Mouse (Mus musculus) limb, embryonic 12.5 days (tissue): Measurements from ENCODE around the gene Traf7. TPM values are rescaled to one million over a fixed set of nuclear protein-coding genes. Genes with fewer than 3 reads are reported as not detected.

Source experiments
- ATAC-seq: fragments of 200-750 bp; cut with Nextera tagmentation; 2 replicates; pipeline ENCODE4 v1.8.0; 2017; ENCODE audit warnings: low read depth, moderate TSS enrichment; ENCODE audit not compliant: insufficient number of reproducible peaks, insufficient read depth, low FRiP score, low TSS enrichment
- H3K27ac ChIP-seq: fragments of 300-500 bp; sonication (generic); 2 replicates; pipeline ENCODE4 v1.5.1; 2016; ENCODE audit warnings: mild to moderate bottlenecking, moderate library complexity
- H3K27me3 ChIP-seq: fragments of 300-500 bp; sonication (generic); 2 replicates; pipeline ENCODE4 v1.6.1; 2016; ENCODE audit warnings: mild to moderate bottlenecking, moderate library complexity
- H3K36me3 ChIP-seq: fragments of 300-500 bp; sonication (generic); 2 replicates; pipeline ENCODE4 v1.6.1; 2016; ENCODE audit warnings: mild to moderate bottlenecking, moderate library complexity
- H3K4me1 ChIP-seq: fragments of 300-500 bp; sonication (generic); replicated peaks from 2 replicates; pipeline ENCODE4 v1.6.1; 2016
- H3K4me2 ChIP-seq: fragments of 300-500 bp; sonication (generic); 2 replicates; pipeline ENCODE4 v1.6.1; 2016; ENCODE audit warnings: mild to moderate bottlenecking, moderate library complexity
- H3K4me3 ChIP-seq: fragments of 300-500 bp; sonication (generic); replicated peaks from 2 replicates; pipeline ENCODE4 v1.5.1; 2016; ENCODE audit warnings: mild to moderate bottlenecking
- H3K9ac ChIP-seq: fragments of 300-500 bp; sonication (generic); replicated peaks from 2 replicates; pipeline ENCODE4 v1.6.1; 2016; ENCODE audit warnings: mild to moderate bottlenecking, moderate library complexity
- H3K9me3 ChIP-seq: fragments of 300-500 bp; sonication (generic); 2 replicates; pipeline ENCODE4 v1.6.1; 2016; ENCODE audit warnings: mild to moderate bottlenecking, moderate library complexity
- WGBS: fragments of 180-500 bp; shearing (Covaris S2); methylation state at CpG from one replicate; pipeline ENCODE4 v1.1.7; 2016; 5-methylcytosine and 5-hydroxymethylcytosine counted together
- polyA plus RNA-seq: library from polyadenylated mRNA; unstranded; fragments of >200 nt; fragmentation: Nextera tagmentation; extraction: Ambion mirVana; gene quantifications from 2 replicates; pipeline ENCODE4 v1.2.1, GENCODE M21; 2016

Traf7 gene
- polyA plus RNA-seq, 1 experiment from 2014 or later: 97.4 TPM

DNA sequence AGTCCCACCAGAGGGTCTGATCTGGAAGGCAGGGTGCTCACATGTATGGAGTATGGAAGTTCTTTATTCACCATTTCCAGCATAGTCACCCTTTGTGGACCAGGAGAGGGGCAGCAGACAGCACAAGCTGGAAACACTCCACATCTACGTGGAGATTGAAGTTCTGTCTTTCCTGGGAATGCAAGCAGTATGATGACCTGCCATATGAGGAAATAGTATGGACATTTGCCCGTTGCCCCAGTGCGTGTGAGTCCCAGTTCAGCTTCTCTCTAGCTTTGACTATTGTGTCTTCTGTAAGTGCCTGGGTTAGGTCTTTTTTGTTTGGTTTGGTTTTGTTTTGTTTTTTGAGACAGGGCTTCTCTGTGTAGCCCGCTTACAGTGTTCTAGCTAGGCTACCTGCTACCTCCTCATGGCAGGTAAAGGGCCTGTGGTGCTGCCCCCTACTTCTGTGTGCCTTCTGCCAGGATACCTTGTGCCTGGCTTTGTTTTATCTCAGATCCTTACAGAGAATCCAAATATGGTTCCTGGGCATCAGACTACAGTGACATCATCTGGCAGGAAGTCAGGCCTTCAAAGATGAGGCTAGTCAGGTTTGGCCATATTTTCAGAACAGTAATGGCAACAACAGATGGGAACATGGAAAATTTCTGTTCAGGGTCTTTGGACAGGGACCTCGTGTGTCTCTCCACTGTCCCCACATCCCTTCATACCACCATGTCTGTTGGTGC lies 32.7 kb upstream of the Traf7 start:
- 96% methylated on average over 5 of the region's 5 CpGs for WGBS
- no peak overlapping the region; the same call in 1 of the 2 replicates for H3K27ac ChIP-seq

DNA sequence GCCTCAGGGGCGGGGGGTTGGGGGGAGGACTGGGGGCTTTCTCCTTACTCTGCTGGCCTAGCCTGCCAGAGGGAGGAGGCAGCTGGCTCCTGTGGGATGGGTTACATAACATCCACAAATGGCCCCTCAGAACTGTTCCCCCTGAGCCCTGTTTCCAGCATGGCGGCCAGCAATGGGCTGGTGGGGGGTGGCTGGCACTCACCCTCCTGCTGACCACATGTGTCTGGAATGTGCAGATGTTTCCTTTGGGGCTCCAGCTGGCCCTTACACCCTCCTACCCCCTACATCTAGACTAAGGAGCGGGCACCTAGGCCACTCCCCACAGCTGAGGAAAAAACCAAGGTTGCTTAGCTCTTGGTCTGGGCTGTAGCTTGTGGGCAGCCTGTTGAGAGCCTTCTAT lies 31.4 kb upstream of the Traf7 start:
- Histone ChIP-seq H3K9ac (0 out of 2 replicates have a peak overlapping the region, but pooled peaks have one; percentile 34), H3K9me3 (no peaks in the 10 kb centered on the region), H3K27ac (peak overlapping the region; percentile 90), H3K4me1 (peaks cover 19% of the 10 kb centered on the region), H3K4me2 (peak overlapping the region; percentile 36), H3K36me3 (peaks cover 10% of the 10 kb centered on the region; the same call in 1 of the 2 replicates), H3K27me3 (no peaks in the 10 kb centered on the region), H3K4me3 (no peak overlapping the region)
- WGBS: 48% methylated on average over 3 of the region's 3 CpGs
- peak; percentile 77 for ATAC-seq

More for the DNA sequence above, 32.7 kb upstream of the Traf7 start:
- Histone ChIP-seq H3K4me2 (no peak overlapping the region), H3K27me3 (no peaks in the 10 kb centered on the region), H3K9ac (no peak overlapping the region; the same call in 1 of the 2 replicates), H3K4me3 (no peak overlapping the region), H3K4me1 (peaks cover 24% of the 10 kb centered on the region), H3K36me3 (peaks cover 22% of the 10 kb centered on the region), H3K9me3 (no peaks in the 10 kb centered on the region)
- ATAC-seq: no peak

DNA sequence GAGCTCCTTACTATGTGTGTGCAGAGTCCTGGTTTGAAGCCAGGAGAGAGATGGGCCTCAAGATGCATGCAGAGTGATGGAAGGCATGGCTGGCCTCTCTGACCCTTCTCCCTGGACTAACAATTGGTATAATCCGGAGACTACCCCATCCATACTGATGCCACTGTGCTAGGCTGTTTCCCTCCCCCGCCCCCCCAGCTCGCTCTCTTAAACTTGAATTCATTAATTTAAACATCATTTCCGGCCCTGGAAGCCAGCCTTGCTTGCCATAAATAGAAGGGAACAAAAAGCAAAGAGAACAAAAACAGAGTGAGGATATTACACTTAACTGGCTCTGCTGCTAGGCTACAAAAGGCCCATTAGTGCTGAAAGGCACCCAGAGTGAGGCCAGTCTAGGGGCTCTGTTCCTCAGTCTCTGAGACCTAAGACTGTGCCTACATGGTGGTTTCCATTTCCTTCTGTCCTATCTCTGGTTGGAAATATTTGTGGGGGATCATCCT lies 30.9 kb upstream of the Traf7 start:
- 0 out of 2 replicates have a peak overlapping the region, but pooled peaks have one; percentile 23 for H3K9ac ChIP-seq
- H3K4me2 ChIP-seq: peak overlapping the region; percentile 36
- H3K36me3 ChIP-seq: peaks cover 7% of the 10 kb centered on the region; the same call in 1 of the 2 replicates
- H3K4me1 ChIP-seq: peaks cover 19% of the 10 kb centered on the region
- 54% methylated on average over 4 of the region's 4 CpGs for WGBS
- H3K27ac ChIP-seq: peak overlapping the region; percentile 90
- no peaks in the 10 kb centered on the region for H3K9me3 ChIP-seq
- peak; percentile 73; the same call in 1 of the 2 replicates for ATAC-seq
- H3K4me3 ChIP-seq: no peak overlapping the region
- H3K27me3 ChIP-seq: no peaks in the 10 kb centered on the region

DNA sequence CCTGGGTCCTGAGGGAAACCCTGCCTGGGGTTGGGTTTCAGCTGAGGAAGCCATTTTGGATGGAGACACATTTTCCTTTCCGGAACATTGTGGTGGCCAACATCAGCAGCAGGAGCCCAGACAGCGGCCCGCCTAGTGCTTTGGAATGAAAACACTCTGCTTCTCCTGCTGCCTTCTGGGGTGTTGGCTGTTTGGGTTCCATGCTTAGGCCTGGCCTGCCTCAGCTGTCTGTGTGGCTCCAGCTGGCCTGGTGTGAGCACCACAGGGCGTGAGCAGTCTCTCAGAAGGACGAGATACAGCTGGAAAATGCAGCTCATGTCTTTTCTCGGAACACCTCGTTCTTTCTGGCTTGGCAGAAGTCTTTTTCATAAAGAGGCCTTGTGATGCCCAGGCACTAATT lies 29.4 kb upstream of the Traf7 start:
- Histone ChIP-seq H3K36me3 (peaks cover 7% of the 10 kb centered on the region; the same call in 1 of the 2 replicates), H3K4me2 (no peak overlapping the region), H3K27me3 (no peaks in the 10 kb centered on the region), H3K4me3 (no peak overlapping the region), H3K9ac (no peak overlapping the region), H3K9me3 (no peaks in the 10 kb centered on the region), H3K27ac (no peak overlapping the region), H3K4me1 (peaks cover 23% of the 10 kb centered on the region)
- no peak for ATAC-seq
- WGBS: 87% methylated on average over 7 of the region's 7 CpGs

DNA sequence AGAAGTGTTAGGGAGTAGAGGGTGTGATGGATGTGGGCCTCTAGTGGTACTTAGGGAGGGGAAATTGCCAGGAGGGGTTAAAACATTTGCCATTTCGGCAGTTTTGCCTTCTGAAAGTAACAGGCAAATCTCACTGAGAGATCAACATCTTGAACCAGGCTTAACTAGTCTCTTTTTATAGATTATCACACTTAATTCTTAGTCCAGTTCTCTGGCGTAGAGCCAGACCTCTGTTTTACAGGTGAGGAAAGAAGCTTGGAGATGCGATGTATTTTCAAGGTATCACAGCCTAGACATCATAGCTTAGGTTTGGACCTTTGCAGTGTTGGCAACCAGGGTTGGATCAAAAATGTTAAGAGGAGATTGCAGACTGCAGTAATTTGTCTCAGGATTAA lies 23.3 kb upstream of the Traf7 start:
- Histone ChIP-seq H3K36me3 (no peaks in the 10 kb centered on the region), H3K4me2 (peak overlapping the region; percentile 83), H3K27me3 (peaks cover 3% of the 10 kb centered on the region; the same call in 1 of the 2 replicates), H3K9ac (peak overlapping the region; percentile 92), H3K9me3 (no peaks in the 10 kb centered on the region), H3K4me3 (peak overlapping the region; percentile 94), H3K27ac (peak overlapping the region; percentile 96; the same call in 1 of the 2 replicates), H3K4me1 (peaks cover 27% of the 10 kb centered on the region)
- ATAC-seq: no peak
- 34% methylated on average over 3 of the region's 3 CpGs for WGBS

DNA sequence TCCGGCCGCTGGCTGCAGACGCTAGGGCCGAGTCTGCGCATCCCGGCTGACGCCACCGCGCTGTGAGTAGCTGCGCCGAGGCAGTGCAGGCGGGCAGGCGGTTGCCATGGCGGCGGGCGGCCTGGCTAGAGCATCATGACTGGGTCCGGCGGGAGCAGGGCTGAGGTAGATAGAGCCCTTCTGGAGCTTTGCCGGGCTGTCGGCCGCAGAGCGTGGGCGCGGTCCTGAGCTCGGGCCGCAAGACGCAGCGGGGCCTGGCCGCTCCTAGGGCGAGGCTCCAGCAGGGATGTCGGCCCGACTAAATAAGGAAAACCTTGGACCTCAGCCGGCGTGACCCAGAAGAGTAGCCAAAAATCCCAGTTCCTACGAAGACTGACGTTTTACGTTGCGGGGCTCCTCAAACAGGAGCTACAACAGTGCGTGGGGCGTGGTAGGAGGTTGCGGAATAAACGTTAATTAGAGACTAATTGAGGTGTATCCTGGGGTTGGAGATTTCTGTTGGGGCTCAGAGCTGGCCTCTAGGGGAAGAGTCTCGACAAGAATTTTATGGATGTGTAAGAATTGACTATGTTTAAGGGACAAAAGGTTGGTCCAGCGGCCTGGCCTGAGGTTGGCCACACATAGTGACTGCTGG lies 22.8 kb upstream of the Traf7 start:
- under 1% methylated on average over 44 of the region's 44 CpGs for WGBS
- peak overlapping the region; percentile 94 for H3K4me3 ChIP-seq
- peaks cover 27% of the 10 kb centered on the region for H3K4me1 ChIP-seq
- H3K27me3 ChIP-seq: peaks cover 3% of the 10 kb centered on the region; the same call in 1 of the 2 replicates
- H3K27ac ChIP-seq: peak overlapping the region; percentile 96
- no peaks in the 10 kb centered on the region for H3K9me3 ChIP-seq
- peak overlapping the region; percentile 92 for H3K9ac ChIP-seq
- peak; percentile 56 for ATAC-seq
- H3K4me2 ChIP-seq: peak overlapping the region; percentile 83
- H3K36me3 ChIP-seq: no peaks in the 10 kb centered on the region

DNA sequence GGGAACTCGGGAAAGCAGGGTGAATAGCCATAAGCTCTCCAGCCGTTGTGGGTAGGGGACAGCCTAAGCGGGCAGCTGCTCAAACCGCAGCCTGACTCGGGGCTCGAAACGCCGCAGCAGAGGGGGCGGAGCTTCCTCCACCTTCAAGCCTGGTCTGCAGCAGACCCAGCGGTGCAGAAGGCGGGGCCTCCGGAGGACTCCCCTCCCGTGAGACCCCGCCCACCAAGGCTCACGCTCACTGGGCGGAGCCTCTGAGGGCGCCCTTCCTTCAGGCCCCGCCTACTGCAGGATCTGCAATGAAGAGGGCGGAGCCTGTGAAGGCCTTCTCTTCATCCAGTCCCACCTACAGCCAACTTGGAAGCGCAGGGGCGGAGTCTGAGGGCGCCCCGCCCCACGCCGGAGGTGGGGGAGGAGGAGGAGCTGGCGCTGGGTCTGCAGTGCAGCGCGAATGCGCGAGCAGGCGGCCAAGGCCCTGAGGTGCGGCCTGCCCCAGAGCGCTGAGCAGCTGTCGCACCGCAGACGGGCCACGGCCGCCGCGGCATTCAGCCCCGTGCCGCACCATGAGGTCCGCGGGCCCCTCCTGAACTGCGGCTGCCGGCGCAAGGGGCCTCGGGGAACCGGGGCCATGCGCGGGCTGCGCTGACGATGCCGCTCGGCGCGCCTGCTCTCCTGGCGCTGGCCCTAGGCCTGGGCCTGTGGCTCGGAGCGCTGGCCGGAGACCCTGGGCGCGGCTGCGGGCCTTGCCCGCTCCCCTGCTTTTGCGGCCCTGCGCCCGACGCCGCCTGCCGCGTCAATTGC lies 22.1 kb upstream of the Traf7 start, which contains the start of gene Pkd1:
Pkd1 (plus strand) TSS at position 217 of the 798 bp plus-strand sequence.
- Histone ChIP-seq H3K9me3 (no peaks in the 10 kb centered on the region), H3K4me3 (peak within 1 kb of the TSS; percentile 94), H3K4me1 (peaks cover 28% of the 10 kb centered on the region), H3K4me2 (peak within 1 kb of the TSS; percentile 83), H3K27ac (peak within 1 kb of the TSS; percentile 96), H3K36me3 (no peaks in the 10 kb centered on the region), H3K27me3 (peaks cover 5% of the 10 kb centered on the region), H3K9ac (peak within 1 kb of the TSS; percentile 92)
- ATAC-seq: peak; percentile 94
- under 1% methylated on average over 72 of the region's 72 CpGs for WGBS

DNA sequence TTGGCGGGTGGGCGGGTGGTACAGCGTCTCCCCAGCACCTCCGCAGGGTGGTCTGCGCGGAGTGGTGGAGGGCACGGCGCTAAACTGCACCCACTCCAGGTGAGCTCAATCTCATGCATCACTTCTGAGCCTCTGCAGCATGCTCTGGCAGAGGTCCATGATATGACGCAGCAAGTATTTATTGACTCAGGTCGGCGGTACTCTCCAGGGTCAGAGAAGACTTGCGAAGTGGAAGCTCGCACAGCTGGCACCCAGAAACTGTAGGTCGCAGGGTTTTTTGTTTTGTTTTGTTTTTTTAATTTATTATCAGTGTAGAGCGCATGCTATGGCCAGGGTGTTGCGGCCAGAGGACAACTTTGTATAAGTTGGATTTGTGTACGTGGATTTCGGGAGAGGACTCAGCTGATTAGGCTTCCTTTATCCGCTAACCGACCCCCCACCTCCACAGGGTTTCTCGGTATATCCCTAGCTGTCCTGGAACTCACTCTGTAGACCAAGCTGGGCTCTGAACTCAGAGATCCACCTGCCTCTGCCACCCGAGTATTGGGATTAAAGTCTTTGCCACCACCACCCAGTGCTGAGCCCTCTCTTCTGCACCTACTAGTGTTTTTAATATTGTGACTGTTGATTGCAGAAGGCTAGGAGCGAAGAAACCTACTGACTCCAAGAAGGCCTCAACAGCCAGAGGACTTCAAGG lies 21.3 kb upstream of the Traf7 start:
- Histone ChIP-seq H3K27ac (peak overlapping the region; percentile 96), H3K27me3 (peaks cover 9% of the 10 kb centered on the region), H3K4me1 (peaks cover 30% of the 10 kb centered on the region), H3K9ac (no peak overlapping the region; the same call in 1 of the 2 replicates), H3K36me3 (no peaks in the 10 kb centered on the region), H3K9me3 (no peaks in the 10 kb centered on the region), H3K4me3 (peak overlapping the region; percentile 94), H3K4me2 (peak overlapping the region; percentile 83)
- ATAC-seq: peak; percentile 28
- WGBS: 5% methylated on average over 23 of the region's 23 CpGs

DNA sequence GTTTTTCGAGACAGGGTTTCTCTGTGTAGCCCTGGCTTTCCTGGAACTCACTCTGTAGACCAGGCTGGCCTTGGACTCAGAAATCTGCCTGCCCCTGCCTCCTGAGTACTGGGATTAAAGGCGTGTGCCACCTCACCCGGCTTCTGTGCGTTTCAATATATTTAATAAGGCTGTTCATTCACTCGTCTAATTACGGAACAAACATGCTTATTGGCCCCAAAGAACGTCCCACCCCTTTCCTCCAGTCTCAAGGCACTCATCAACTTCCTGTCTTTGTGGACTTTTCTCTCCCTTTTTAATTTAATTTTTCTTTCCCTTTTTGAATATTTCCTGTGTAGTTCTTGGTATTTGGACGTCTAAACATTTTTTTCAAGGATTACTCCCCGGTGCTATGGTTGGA lies 20.7 kb upstream of the Traf7 start:
- Histone ChIP-seq H3K4me2 (peak overlapping the region; percentile 83), H3K4me3 (peak overlapping the region; percentile 94), H3K9me3 (no peaks in the 10 kb centered on the region), H3K9ac (no peak overlapping the region; the same call in 1 of the 2 replicates), H3K27me3 (peaks cover 9% of the 10 kb centered on the region), H3K27ac (no peak overlapping the region), H3K36me3 (no peaks in the 10 kb centered on the region), H3K4me1 (peaks cover 30% of the 10 kb centered on the region)
- ATAC-seq: no peak
- WGBS: 40% methylated on average over 9 of the region's 9 CpGs

DNA sequence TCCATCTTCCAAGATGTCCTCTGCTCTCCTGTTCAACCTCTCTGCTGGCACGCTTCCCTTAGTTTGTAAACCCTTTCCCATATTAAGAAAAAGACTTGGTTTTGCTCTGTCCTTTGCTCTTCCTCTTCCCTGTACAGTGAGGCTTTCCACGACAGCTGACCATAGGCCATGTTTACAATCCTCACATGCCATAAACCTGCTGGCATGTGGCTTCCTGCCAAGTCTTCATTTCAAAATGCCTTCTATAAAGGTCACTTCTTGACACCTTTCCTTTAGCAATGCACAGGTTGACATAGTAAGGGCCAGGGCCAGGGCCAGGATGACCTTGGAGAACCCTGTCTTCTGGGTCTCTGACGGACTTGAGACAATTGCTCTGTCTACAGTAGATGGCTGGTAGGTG lies 18.5 kb upstream of the Traf7 start:
- H3K27ac ChIP-seq: no peak overlapping the region
- H3K9me3 ChIP-seq: no peaks in the 10 kb centered on the region
- H3K27me3 ChIP-seq: peaks cover 9% of the 10 kb centered on the region
- H3K4me3 ChIP-seq: no peak overlapping the region
- H3K4me2 ChIP-seq: no peak overlapping the region
- 77% methylated on average over 3 of the region's 3 CpGs for WGBS
- peaks cover 17% of the 10 kb centered on the region for H3K4me1 ChIP-seq
- ATAC-seq: no peak
- H3K9ac ChIP-seq: no peak overlapping the region
- H3K36me3 ChIP-seq: no peaks in the 10 kb centered on the region
